Mouse (Mus musculus) mesoderm, embryonic 11.5 days (tissue): ENCODE results near the gene Nedd9.
A peak's percentile ranks its signal among the peaks of the same experiment; 100 is the strongest.

Experiments
- DNase-seq: peaks from one replicate; pipeline ENCODE4 v3.0.0-alpha.2; 2012; ENCODE audit warnings: low read depth, low spot score

Gene Nedd9

DNA sequence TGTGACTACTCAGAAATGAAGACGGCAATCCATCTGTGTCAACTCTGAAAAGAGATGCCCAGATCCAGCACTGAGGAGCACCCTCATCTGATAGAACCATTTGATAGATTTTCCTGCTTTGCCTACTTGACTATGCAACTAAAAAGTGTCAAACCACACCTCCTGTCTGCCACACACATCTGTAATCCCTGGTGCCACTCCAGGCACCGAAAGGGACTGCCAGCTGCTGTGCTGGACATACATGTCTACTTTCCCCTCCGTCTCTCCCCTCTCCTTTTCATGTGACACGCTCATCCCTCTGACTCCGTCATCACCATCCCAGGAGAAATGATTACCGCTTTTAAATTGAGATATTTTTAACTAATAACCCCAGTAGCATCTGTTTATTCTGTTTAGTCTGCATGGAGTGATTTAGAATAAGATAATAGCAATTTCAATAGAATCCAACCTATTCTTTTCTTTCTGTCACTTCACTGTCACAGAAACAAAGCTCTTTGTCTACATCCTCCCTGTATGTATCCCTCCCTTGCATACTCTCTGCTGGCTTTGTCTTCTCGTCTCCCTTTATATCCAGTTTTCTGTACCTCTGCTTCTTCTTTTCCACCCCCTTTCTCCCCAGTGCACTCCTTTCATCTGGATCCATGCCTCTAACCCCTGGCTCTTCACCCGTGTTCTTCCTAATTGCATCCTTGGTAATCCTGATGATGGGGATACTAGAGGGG is 5.0 kb upstream of the Nedd9 start:
- DNase-seq = no peak

DNA sequence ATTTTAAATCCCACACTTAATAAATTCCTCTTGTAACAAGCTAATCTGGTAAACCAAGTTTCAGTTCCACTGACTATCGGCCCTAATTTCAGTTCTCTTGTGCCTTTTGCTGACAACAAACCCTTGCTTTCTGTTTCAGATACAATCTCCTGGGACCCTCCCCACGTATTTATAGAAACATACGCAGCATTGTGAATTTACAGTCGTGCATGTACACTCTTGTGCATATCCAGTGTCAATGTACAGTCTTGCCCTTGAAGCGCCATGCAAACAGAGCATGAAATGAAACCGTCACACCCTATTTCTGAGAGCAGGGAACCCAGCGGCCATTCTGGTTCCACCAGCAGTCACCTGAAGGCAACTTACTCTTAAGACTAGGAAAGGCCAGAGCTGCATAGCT is 4.4 kb upstream of the Nedd9 start:
- DNase-seq = no peak

DNA sequence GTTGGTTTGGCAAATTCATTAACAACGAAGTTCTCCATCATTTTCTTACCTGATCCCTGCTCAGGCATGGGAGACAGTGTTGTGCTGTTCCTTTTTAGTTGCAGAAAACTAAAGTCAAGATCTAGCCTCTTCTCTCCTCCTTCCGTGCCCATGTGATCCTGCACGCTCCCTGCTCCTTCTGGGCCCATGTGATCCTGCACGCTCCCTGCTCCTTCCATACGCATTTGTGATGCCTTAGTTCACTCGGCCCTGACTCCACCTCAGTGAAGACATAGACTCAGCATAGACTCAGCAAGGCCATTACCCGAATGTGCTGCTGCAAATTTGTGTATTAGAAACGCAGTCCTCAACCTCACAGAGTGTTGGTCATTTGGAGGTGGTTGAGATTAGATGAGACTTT is 3.1 kb upstream of the Nedd9 start:
- DNase-seq = no peak

DNA sequence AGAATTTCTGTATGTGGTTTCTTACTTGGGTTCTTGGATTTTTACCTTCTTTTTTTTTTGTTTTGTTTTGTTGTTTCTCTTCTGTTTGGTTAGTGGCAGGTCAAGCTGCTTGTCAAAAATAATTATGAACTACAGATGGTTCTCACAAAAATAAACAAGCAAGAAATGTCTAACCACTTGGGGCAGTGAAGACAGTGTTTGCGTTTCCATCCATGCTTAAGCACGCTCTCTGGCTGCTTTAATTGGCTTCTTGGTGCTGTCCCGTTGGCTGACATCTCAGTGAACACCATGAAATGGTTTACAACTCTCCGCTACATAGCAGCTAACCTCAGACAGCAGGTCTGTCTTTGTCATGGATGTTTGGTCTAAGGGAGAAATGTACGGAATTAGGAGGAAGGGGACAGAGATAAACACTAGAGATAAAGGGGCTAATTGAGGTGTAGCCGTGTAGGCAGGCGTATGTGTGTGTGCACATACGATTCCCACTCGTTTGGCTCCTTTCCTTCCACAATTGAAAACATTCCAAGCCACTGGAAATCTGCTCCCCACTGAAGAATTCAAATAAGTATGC is 2.6 kb upstream of the Nedd9 start:
- no peak for DNase-seq

DNA sequence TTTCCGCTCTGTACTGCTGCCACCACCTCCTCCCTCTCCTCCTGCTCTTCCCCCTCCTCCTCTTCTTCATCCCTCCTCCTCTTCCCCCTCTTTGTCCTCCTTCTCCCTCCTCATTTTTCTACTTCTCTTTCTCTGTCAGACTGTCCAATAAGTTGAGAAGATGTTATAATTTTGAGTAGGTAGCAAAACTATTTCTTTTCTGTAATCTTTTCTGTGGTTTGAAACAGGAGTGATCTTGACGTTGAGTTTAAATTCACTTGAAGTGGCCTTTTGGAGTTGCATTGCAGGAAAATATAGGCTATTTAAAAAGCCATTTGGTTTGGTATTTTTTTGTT is 214 bp upstream of the Nedd9 start:
- no peak for DNase-seq

DNA sequence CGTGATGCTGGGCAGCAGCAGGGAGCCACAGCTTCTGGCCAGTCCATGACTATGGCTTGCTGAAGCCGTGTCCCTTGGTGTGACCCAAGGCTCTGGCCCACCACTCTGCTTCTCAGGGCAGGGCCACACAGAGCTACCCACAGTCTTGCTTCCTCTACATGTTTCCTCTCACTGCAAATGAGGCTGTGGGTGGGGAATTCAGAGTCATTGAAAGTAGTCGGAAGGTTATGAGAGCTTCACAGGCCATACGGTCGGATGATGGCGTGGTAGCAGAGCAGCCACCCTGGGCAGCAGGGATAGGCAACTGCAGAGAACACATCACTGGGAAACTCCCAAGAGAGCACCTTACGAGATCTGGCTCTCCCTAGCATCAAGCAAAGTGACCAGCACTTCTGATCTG is 3.2 kb downstream of the Nedd9 start:
- no peak for DNase-seq

DNA sequence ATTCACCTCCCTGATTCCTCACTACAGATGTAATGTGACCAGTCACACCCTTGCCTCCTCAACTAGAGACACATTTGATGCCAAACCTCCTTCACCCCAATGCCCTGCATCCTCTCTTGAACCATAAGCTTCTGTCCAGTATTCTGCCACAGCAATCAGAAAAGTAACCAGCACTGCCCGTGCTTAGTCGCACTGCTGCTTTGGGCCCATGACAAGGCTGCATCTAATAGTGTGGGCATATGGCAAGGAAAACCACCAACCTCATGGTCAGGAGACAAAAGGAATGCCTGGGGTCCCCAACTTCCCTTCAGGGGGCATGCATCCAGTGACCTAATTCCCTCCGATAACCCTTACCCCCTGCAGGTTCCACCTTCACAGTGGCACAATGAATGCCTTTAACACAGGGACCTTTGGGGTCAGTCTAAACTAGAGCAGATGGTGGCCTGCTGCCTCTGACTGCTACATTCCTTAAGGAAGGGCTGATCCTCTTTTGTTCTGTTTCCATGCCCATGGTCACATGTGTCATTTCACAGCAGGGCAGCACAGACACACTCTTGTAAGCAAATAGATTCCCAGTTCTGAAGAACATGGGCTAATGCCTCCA is 4.7 kb downstream of the Nedd9 start:
- peak; percentile 77 for DNase-seq

DNA sequence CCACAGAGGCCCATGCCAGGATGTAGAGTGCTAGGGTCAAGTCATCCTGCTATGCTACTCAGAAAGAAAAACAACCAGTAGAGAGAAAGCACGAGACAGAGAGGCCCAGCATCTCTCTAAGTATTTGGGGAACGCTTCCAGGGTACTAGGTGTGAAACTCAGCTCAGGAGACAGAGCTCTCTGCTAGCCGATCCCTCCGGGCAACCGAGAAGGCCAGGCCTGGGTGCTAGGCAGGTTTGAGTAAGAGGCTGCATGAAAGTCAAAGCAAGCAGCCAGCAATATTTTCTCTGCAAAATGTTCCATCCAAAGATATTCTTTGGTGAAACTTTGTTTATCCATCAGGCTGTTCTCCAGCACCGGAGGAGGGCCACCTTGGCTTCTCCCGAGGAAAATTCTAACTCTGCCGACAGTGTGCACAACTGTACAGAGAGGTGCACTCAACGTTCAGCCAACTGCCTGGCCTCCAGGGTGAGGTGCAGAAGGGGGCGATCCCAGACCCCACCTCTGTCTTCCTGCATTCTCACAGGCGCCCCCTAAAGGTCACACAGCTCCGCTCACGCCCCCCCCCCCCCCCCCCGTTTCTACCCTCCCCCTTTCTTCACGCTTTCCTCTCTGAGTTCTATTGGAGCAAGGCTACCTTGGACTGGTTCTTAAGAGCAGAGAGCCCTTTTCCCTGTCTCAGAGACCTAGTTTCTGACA is 7.3 kb downstream of the Nedd9 start:
- no peak for DNase-seq

DNA sequence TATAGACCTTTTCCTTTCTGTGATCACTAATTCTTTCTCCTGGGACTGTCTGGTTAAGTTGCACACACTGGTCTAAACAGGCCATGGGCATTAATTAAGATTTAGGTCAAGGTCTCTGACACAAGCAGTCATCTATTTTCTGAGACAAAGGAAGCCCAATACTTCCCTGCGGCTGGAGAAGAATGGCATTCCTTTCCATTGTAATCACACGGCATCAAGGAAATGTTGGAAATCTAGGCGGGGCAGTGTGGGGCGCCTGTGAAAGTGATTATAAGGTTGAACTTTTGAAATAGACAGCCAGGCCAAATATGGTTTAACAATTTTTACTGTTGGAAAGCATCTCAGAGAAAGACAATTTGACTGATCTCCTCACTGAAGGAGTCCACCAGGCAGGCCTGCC is 10.9 kb downstream of the Nedd9 start:
- no peak for DNase-seq

DNA sequence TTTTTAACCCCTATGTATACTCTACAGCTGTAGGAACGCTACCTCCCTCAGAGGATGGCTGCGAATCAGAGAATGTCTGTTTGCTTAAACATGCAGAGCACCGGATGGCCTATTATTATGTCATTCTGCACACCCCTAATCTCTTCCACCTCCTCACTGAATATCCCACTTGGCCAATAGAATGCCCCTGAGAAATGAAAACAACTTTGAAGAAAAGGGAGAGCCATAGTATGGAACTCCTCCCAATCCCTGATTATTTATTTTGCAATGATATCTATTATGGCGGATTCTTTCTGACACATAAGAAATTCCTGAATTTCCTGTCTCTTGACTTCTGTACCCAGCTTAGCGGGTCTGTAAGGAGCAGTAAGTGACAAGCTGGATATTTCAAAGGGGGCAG is 12.8 kb downstream of the Nedd9 start:
- DNase-seq = no peak

DNA sequence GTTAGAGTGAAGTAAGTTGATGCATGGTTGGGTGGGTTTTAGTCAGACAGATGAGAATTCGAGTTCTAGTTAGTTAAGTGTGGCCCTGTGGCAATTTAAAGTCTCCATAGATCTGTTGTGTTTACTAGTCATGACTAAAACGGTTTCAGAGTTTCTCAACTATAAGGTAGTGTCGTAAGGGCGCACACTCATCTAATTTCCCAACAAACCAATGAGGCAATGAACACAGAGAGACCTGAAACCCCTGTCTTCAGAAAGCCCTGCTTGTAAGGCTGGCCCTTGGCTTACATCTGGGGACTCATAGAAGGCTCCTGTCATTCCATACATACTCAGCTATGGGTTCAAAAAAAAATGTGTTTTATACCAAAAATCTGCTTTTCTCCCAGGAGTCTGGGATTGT is 13.7 kb downstream of the Nedd9 start:
- no peak for DNase-seq

DNA sequence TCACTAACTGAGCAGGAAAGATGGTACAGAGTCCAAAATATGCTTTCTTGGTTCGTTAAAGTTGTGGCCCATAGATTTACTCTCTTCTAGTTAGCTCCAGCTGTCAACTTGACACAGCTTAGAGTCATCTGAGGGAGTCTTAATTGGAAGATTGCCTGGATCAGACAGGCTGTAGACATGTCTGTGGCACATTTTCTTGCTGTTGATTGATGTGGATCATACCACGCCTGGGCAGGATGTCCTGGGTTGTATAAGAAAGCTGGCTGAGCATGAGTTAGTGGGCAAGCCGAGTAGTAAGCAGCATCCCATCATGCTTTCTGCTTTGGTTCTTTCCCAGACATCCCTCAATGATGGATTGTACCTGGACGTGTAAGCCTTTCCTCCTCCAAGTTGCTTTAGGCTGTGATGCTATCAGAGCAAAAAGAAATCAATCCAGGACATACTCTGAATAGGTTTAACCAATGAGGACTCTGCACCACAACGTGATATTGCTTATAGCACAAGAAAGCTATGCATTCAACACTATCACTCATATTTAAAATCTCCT is 14.2 kb downstream of the Nedd9 start:
- DNase-seq = no peak

DNA sequence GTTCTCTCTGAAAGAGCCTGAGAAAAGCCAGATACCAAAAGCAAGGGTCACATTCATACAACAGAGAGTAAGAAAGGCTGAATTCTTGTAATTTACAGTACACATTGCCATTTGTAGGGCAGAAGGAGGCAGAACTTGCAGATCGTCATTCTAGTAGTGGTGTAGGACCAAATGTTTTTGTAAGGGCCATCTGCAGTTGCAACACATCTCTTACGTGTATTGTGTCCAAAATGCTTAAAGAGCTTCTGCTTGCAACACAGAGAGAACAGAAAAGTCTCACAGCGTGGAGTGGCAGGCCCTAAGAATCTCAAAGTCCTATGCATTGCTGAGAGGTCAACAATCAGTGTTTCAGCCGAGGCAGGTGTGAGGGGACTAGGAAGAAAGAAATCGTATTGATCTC is 18.9 kb downstream of the Nedd9 start:
- DNase-seq = no peak

DNA sequence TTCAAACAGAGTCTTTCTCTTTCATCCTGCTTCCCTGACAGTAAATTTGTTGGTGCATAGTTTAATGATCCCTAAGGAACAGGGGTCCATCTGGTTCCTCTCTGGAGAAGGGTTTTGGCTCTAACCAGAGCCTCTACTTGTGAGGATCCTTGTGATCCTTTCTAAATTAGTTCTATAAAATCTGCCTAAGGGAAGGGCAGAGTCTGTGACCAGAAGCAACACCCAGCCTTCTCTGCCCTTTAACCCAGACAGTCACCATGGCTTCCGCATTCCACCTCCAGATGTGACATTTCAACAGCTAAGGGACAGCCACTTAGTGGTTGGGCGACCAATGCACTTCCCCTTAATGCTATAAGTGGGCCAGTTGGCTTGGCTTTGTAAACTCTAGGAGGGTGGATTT is 20.1 kb downstream of the Nedd9 start:
- no peak for DNase-seq

DNA sequence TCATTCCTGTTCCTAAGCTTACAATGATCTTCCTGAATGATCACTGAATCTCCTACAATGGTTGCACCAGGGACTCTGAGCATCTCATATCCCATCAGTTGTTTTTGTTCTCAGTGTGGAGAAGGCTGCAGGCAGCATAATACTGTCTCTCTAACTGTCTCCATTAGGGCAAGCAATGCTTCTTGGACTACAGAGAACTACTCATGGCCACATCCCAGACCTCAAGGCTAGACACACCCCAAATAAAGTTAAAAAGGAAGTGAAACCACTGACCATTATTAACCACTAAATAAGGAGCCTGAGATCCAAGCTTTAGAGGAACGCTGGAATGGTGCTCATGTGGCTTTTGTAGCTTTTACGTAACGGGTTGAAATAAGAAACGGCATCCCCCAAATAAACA is 20.5 kb downstream of the Nedd9 start:
- no peak for DNase-seq

DNA sequence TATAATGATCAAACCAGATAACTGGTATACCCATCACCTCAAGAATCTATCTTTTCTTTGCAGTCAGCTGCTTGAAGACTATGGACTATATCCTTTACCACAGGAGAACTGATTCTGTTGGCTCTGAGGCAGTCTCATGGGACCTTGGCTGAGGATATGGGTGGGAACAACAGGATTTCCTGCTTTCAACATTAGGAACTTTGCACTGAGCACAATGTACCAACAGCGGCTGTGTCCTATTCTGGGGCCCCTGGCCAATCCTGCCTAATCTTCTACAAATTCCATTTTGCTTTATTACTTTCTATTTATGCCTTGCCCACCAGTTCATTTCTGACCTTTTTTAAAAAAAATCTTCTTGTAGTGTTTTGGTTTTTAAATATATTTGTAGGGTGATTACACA is 21.0 kb downstream of the Nedd9 start:
- no peak for DNase-seq

DNA sequence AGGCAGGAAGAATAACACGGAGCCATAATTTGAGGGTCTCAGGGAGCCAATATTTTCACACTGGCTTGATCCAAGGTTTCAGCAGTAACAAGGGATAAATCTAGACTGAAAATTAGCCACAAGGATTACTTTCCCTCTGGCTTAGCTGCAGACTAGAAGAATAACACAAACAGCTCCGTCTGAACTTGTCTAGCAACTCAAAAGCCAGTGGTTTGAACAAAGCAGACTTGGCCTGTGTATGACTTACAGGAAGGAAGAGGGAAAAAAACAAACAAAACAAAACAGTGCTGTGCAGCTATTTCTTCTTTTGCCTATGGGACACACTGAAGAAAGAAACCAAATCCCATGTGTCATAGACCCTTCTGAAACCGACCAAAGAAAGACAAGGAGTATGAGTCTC is 25.7 kb downstream of the Nedd9 start:
- no peak for DNase-seq

DNA sequence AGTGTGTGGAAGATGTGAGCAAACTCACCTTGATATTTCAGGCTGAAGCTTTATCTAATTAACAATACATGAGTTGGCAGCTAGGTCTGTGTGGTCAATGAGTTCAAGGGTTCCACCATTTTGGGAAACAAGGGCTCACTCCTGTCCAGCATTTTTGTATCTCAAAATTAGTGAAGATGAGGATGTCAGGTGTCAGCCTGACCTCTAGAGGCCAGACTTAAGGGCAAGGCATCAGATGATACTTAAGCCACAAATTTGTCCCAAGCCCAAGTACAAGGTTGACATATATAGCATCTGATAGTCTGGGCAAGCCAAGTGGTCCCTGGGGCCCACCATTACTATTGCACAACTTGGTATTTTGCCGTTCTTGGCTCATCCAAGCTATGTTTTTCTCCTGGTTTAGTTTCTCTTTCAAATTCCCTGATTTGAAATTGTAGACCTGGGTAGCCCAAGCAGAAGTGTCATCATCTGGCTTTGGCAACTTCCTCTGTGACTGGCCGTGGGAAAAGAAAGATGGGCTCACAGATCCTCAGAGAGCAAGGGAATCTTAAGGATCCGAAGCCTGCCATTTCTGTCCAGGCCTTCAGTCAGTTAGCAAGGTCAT is 27.4 kb downstream of the Nedd9 start:
- no peak for DNase-seq

DNA sequence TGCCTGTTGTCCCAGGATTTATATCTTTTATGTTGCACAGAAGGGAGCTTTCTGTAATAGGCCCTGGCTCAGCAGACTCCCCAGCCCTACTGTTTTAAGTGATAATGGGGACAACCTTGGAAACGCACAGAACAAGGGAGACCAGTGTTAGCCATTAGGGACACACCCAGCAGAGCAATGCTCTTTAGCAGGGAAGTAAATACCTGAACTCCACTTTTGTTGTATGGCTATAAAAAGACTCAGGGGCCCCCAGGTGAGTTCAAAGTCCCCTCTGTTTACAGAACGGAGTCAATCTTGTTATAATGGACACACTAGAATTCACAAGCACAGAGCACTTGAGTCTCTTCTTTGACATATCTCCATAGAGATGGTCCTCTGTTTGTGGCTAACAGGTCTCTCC is 28.5 kb downstream of the Nedd9 start:
- no peak for DNase-seq

DNA sequence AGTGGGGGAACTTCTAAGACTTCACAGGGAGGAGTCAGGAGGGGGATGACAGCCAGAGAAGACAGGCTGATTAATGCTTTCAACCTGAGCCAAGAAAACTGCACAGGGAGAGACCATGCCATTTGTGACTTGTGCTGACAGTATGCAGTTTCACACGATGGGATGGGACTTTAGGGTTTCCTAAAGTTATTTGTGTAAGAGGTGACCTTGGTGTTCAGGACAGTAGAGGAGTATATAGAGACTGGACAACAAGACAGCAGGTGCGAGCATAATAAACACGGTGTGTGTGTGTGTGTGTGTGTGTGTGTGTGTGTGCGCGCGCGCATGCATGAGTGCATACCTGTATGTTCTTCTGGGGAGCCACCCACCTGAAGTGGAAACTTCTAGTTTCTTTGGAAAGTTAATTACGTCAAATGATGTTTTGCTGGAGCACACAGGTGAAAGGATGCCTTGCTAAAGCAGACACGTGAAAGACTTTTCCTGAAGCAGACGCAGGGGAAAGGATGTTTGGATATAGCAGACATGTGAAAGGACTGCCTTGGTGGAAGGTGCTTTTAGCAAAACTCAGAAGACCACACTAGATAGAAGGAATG is 29.3 kb downstream of the Nedd9 start:
- DNase-seq = no peak

DNA sequence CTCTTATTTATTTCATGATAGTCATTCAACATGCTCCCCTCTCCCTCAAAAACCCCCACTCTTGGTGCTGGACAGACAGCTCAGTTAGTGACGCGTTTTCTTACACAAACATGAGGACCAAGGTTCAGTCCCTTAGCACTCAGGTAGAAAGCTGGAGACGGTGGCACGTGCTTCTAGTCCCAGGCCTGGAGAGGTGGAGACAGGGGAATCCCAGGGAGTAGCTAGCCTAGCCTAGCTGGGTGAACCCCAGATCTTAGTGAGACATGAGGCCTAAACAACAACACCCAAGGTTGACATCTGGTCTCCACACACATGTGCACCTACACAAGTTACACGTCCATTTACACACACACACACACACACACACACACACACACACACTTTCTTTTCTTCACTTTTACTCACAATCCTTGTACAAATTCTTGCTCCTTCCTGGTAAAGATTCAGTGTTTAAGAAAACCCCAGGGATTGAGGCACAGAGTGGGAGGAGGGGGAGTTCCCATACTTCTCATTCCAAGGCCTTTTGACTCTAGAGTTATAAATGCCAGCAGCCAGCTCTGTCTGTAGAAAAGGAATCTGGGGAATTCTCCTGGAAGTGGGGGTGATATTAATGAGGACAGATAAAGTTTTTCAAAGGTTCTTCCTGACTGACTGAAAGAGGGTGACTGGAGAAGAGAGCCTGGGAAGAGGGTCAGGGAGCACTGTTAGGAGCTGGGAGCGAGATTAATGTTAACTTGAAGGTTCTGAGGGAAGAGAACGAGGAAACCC is 29.9 kb downstream of the Nedd9 start:
- peak; percentile 61 for DNase-seq
